Mouse (Mus musculus): ENCODE measurements around the gene Wdr25.

DNA sequence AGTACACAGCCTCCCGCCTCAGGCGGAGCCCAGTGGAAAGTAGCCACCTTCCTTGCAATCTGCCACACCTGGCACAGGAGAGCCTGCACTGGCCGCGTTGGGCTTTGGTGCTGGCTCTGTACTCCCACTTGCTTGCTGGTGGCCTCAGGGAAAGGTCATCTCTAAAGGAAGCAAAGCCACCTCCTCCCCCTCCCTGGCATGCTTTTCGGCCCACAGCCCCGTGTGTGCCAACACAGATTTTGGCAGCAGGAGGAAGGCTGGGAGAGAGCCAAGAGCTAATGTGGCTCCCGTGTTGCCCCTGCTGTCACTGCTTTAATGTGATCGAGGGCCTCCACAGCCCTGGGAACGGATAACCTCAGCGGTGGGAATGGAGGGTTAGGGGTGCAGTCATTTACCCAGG lies 66.8 kb downstream of the Wdr25 start:
- TF ChIP-seq POLR2A (IDR thresholded peaks at IDR 0.05; ENCODE audit: borderline replicate concordance, low read depth, low read length) (no peak), CTCF (IDR thresholded peaks at IDR 0.05; ENCODE audit: low read depth, low read length) (no peak)

Measured in bone marrow macrophage, adult 2 months (primary cell).